Mouse (Mus musculus): ENCODE data around the gene Gab1.

- TF ChIP-seq CTCF (IDR thresholded peaks at IDR 0.05; ENCODE audit: low read depth) (peak; percentile 74), EP300 (optimal IDR thresholded peaks at IDR 0.05) (no peak)
Measured at GRCm38 (mm10) chr8:80813439-80813838, 66.9 kb downstream of the Gab1 start.
